Mouse (Mus musculus) CH12.LX (cell line): ENCODE measurements around the gene Pcnt. TPM values are rescaled to one million over a fixed set of nuclear protein-coding genes. Genes with fewer than 3 reads are reported as not detected.

Source experiments
- DNase-seq: peaks from one replicate; pipeline ENCODE4 v3.0.0-alpha.2; 2013; ENCODE audit errors: extremely low read depth
- H3K27ac ChIP-seq: 2 replicates; pipeline ENCODE4 v1.5.1; 2012; ENCODE audit warnings: low read depth, mild to moderate bottlenecking, control low read depth, moderate library complexity; ENCODE audit not compliant: insufficient read depth
- H3K27me3 ChIP-seq: replicated peaks from 2 replicates; pipeline ENCODE3; 2012; ENCODE audit warnings: inconsistent platforms
- H3K36me3 ChIP-seq, 2 experiments: replicated peaks in 1 of 2; 2 replicates each; pipeline versions ENCODE3 to v1.6.1; 2012; ENCODE audit warnings: inconsistent platforms in 1 of 2, low read length in 1 of 2, mild to moderate bottlenecking in 1 of 2, mixed read lengths in 1 of 2, moderate library complexity in 1 of 2; ENCODE audit not compliant: control insufficient read depth in 1 of 2, insufficient read depth in 1 of 2
- H3K4me1 ChIP-seq, 2 experiments: 2 replicates each; pipeline ENCODE4 v1.6.1; 2012; ENCODE audit warnings: inconsistent platforms in 1 of 2, moderate library complexity in 1 of 2; ENCODE audit not compliant: insufficient read depth in 2 of 2, control insufficient read depth in 1 of 2
- H3K4me2 ChIP-seq: 2 replicates; pipeline ENCODE4 v1.6.1; 2012; ENCODE audit warnings: low read depth, mild to moderate bottlenecking, control low read depth; ENCODE audit not compliant: poor library complexity, insufficient read depth, severe bottlenecking
- H3K4me3 ChIP-seq, 3 experiments: fragments of 150-350 bp in 1 of 3; sonication (generic) in 1 of 3; replicated peaks in 1 of 3; 2 replicates each; pipeline versions ENCODE3 to v1.5.1; 2011 to 2012; ENCODE audit warnings: low read depth in 2 of 3, low read length in 2 of 3, mild to moderate bottlenecking in 2 of 3, moderate library complexity in 2 of 3, control low read depth in 1 of 3, improper control_type of control experiment in 1 of 3, inconsistent platforms in 1 of 3, mixed read lengths in 1 of 3; ENCODE audit not compliant: poor library complexity in 1 of 3
- H3K79me2 ChIP-seq: replicated peaks from 2 replicates; pipeline ENCODE4 v1.6.1; 2012; ENCODE audit warnings: mild to moderate bottlenecking, moderate library complexity; ENCODE audit not compliant: control insufficient read depth, poor library complexity, insufficient read depth, severe bottlenecking; ENCODE audit errors: extremely low read depth
- H3K9ac ChIP-seq: 2 replicates; pipeline ENCODE4 v1.6.1; 2012; ENCODE audit warnings: low read depth, mild to moderate bottlenecking, control low read depth, moderate library complexity; ENCODE audit not compliant: insufficient read depth
- H3K9me3 ChIP-seq: replicated peaks from 2 replicates; pipeline ENCODE3; 2012; ENCODE audit warnings: low read length, inconsistent platforms, mixed read lengths
- CTCF ChIP-seq, 2 experiments: IDR thresholded peaks in 1 of 2; conservative IDR thresholded peaks in 1 of 2; 2 replicates each; pipeline ENCODE4 v1.5.1; 2011 to 2012; ENCODE audit warnings: low read depth in 2 of 2, low read length in 2 of 2, improper control_type of control experiment in 1 of 2, inconsistent platforms in 1 of 2, mild to moderate bottlenecking in 1 of 2, moderate library complexity in 1 of 2
- ETS1 ChIP-seq: conservative IDR thresholded peaks from 2 replicates; pipeline ENCODE4 v1.6.1; 2012; ENCODE audit warnings: low read depth, mild to moderate bottlenecking, inconsistent platforms, low read length, improper control_type of control experiment, moderate library complexity
- HCFC1 ChIP-seq: IDR thresholded peaks from 2 replicates; pipeline ENCODE4 v1.6.1; 2012; ENCODE audit warnings: low read depth, mild to moderate bottlenecking, inconsistent platforms, low read length, improper control_type of control experiment
- MAFK ChIP-seq: IDR thresholded peaks from 2 replicates; pipeline ENCODE4 v1.6.1; 2011; ENCODE audit warnings: low read length, improper control_type of control experiment; ENCODE audit not compliant: insufficient replicate concordance
- MAZ ChIP-seq: IDR thresholded peaks from 2 replicates; pipeline ENCODE4 v1.6.1; 2012; ENCODE audit warnings: low read depth, mild to moderate bottlenecking, inconsistent platforms, low read length, improper control_type of control experiment, moderate library complexity
- NELFE ChIP-seq: IDR thresholded peaks from 2 replicates; pipeline ENCODE4 v1.6.1; 2011; ENCODE audit warnings: low read depth, low read length, improper control_type of control experiment
- RAD21 ChIP-seq: IDR thresholded peaks from 2 replicates; pipeline ENCODE4 v1.6.1; 2011; ENCODE audit warnings: low read depth, mild to moderate bottlenecking, low read length, improper control_type of control experiment, moderate library complexity
- SMC3 ChIP-seq: IDR thresholded peaks from 2 replicates; pipeline ENCODE4 v1.6.1; 2011; ENCODE audit warnings: low read depth, low read length, improper control_type of control experiment
- USF1 ChIP-seq: IDR thresholded peaks from 2 replicates; pipeline ENCODE4 v1.6.1; 2014; ENCODE audit warnings: low read depth, mild to moderate bottlenecking, inconsistent platforms, low read length, improper control_type of control experiment
- ZC3H11A ChIP-seq: IDR thresholded peaks from 2 replicates; pipeline ENCODE4 v1.6.1; 2012; ENCODE audit warnings: low read depth, mild to moderate bottlenecking, inconsistent platforms, low read length, improper control_type of control experiment
- ZKSCAN1 ChIP-seq: IDR thresholded peaks from 2 replicates; pipeline ENCODE4 v1.6.1; 2012; ENCODE audit warnings: low read depth, inconsistent platforms, low read length, improper control_type of control experiment, borderline replicate concordance
- dilution Hi-C: fragments of 300-500 bp; cut with MboI; formaldehyde crosslinking; loops from 2 replicates; pipeline ENCODE4 v1.14.3; 2020; ENCODE audit warnings: low sequenced_read_pairs; ENCODE audit not compliant: extremely low pct_unique_long_range_greater_than_20kb, extremely low pct_ligation_motif_present
- in situ Hi-C: fragments of 300-500 bp; cut with MboI; formaldehyde crosslinking; loops from 3 replicates; pipeline ENCODE4 v1.14.3; 2019; ENCODE audit warnings: low sequenced_read_pairs, low pct_ligation_motif_present, low pct_unique_long_range_greater_than_20kb, mixed read lengths
- polyA plus RNA-seq: library from polyadenylated mRNA; unstranded; fragments of >175 nt; gene quantifications from 2 replicates; pipeline ENCODE4 v1.2.1, GENCODE M21; 2012; ENCODE audit warnings: low read depth; ENCODE audit not compliant: insufficient read length
- total RNA-seq, 2 experiments: library from RNA; depleted of rRNA; stranded (reverse); fragments of 300-350 nt in 1 of 2; fragments of >200 nt in 1 of 2; gene quantifications; 2 replicates each; pipeline ENCODE4 v1.2.3; 2012 to 2014

Gene Pcnt
- total and polyA plus RNA-seq, 3 experiments: 22.2 to 30.2 (median 29.1) TPM

DNA sequence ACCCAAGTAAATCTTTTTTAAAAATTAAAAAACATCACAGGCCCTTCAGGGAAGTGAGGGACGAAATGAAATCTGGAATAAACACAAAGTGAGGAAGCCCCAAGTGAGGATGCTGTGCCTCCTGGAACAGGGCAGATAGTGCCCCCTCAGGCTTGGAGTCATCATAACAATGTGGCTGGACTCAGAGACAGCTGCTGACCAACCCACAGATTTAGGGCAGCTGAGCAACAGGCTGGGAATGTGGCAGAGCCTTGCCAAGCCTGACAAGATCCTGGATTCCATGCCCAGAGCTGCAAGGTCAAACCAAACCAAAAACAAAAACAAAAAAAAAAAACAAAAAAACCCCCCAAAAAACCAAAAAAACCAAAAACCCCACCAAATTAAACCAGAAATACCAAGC, 18.7 kb upstream of the Pcnt start:
- dilution Hi-C loops (no loop called here), in situ Hi-C loops (loop anchor here (5.0 kb wide), 1 partner anchor 271 kb away; no protein-coding TSS in a partner anchor)
- H3K27me3 ChIP-seq: no peaks in the 10 kb centered on the region
- TF ChIP-seq MAZ (no peak), HCFC1 (no peak), SMC3 (no peak), NELFE (no peak)
- H3K4me3 ChIP-seq: no peak overlapping the region
- H3K27ac ChIP-seq: no peak overlapping the region
- H3K4me2 ChIP-seq: no peak overlapping the region
- H3K4me1 ChIP-seq: no peaks in the 10 kb centered on the region
- H3K36me3 ChIP-seq: peaks cover 0 to 48% of the 10 kb centered on the region in 2 experiments
- DNase-seq: no peak
- H3K9me3 ChIP-seq: peaks cover 14% of the 10 kb centered on the region
- no peaks in the 10 kb centered on the region for H3K79me2 ChIP-seq
- no peak overlapping the region for H3K9ac ChIP-seq

DNA sequence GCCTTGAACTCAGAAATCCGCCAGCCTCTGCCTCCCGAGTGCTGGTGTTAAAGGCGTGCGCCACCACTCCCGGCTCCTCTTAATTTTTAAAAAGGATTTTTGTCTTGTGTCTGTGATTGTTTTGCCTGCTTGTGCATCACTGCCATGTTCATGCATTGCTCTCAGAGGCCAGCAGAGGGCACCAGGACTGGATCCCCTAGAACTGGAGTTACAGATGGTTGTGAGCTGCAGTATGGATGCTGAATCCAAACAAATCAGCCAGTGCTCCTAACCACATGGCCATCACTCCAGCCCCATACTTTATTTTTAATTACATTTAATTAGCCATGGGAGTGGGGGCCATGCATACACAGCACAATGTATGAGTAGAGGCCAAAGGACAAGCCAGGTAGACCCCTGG, 12.7 kb upstream of the Pcnt start:
- Histone ChIP-seq H3K27me3 (peaks cover 9% of the 10 kb centered on the region), H3K9me3 (peaks cover 10% of the 10 kb centered on the region), H3K4me3 (no peak overlapping the region), H3K9ac (no peak overlapping the region), H3K4me2 (no peak overlapping the region), H3K36me3 (peaks cover 0 to 3% of the 10 kb centered on the region in 2 experiments), H3K27ac (no peak overlapping the region), H3K79me2 (no peaks in the 10 kb centered on the region), H3K4me1 (no peaks in the 10 kb centered on the region)
- in situ Hi-C loops: no loop called here
- no peak for TF ChIP-seq USF1
- TF ChIP-seq RAD21: peak; percentile 8
- TF ChIP-seq ZKSCAN1: no peak
- peak; percentile 39 to 73; a peak in 3 of 4 replicates for TF ChIP-seq CTCF (conservative IDR thresholded peaks at IDR 0.05 in 1 of 2, IDR thresholded peaks at IDR 0.05 in 1 of 2; ENCODE audit: low read depth in 2 of 2, low read length in 2 of 2)
- TF ChIP-seq MAFK: no peak
- peak; percentile 65 for TF ChIP-seq SMC3
- no peak for TF ChIP-seq ETS1
- DNase-seq: peak; percentile 55
- dilution Hi-C loops: no loop called here

DNA sequence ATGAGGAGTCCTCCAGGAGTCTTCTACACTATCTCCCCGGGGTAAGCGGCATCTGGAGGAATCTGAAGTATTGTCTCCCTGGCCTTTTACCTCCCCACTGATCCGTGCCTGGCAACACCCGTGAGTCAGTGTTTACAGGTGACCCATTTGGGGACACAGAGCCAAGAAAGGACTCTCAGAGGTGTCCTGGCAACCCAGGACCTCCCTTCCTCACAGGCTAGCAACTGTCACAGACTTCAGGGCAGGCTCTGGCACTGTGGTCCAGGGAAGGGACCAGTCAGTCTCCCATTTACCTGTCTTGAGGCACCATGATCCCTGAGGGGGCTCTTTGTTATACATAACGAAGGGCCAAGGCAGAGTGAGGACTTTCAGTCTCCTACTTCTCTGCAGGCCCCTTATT, 6.3 kb upstream of the Pcnt start, which contains the start of gene 2610028H24Rik:
TSS of gene 2610028H24Rik (plus strand) at position 231 of the 400 bp plus-strand sequence.
- TF ChIP-seq ZC3H11A: no peak
- H3K79me2 ChIP-seq: no peaks in the 10 kb centered on the region
- no peak within 1 kb of the TSS for H3K4me3 ChIP-seq
- H3K4me1 ChIP-seq: peaks cover 0 to 8% of the 10 kb centered on the region in 2 experiments; a peak in 1 of 4 replicates
- H3K36me3 ChIP-seq: no peaks in the 10 kb centered on the region
- H3K27ac ChIP-seq: no peak within 1 kb of the TSS
- peaks cover 2% of the 10 kb centered on the region for H3K27me3 ChIP-seq
- no peak within 1 kb of the TSS for H3K4me2 ChIP-seq
- in situ Hi-C loops (no loop called here), dilution Hi-C loops (no loop called here)
- DNase-seq: no peak
- H3K9ac ChIP-seq: no peak within 1 kb of the TSS
- no peaks in the 10 kb centered on the region for H3K9me3 ChIP-seq
